Mouse (Mus musculus) embryonic fibroblast, embryonic 13.5 days (primary cell): ENCODE results near the gene AC141477.1. TPM values are rescaled to one million over a fixed set of nuclear protein-coding genes. Genes with fewer than 3 reads are reported as not detected.

ENCODE experiments used
- H3K27ac ChIP-seq: 2 replicates; pipeline ENCODE4 v1.5.1; 2012; ENCODE audit warnings: low read length, control low read depth, inconsistent platforms; ENCODE audit not compliant: insufficient read depth
- H3K4me1 ChIP-seq: 2 replicates; pipeline ENCODE4 v1.6.1; 2011; ENCODE audit warnings: low read length; ENCODE audit not compliant: control insufficient read depth, insufficient read depth
- H3K4me3 ChIP-seq: 2 replicates; pipeline ENCODE4 v1.5.1; 2011; ENCODE audit warnings: mild to moderate bottlenecking, control low read depth, low read length; ENCODE audit not compliant: insufficient read depth
- CTCF ChIP-seq: IDR thresholded peaks from 2 replicates; pipeline ENCODE4 v1.5.1; 2011; ENCODE audit warnings: mild to moderate bottlenecking, control low read depth, low read length, moderate library complexity, borderline replicate concordance; ENCODE audit not compliant: insufficient read depth
- POLR2A ChIP-seq: IDR thresholded peaks from 2 replicates; pipeline ENCODE4 v1.6.1; 2011; ENCODE audit warnings: low read depth, mild to moderate bottlenecking, control low read depth, low read length, moderate library complexity
- polyA plus RNA-seq: library from polyadenylated mRNA; stranded (reverse); fragments of >200 nt; gene quantifications from 2 replicates; pipeline ENCODE4 v1.2.4, GENCODE M21; 2011; ENCODE audit warnings: low read depth; ENCODE audit not compliant: missing spikeins, insufficient read length

Gene AC141477.1
- polyA plus RNA-seq, 1 experiment = 16.2 TPM

- H3K27ac ChIP-seq = no peak overlapping the region
- no peaks in the 10 kb centered on the region for H3K4me1 ChIP-seq
- TF ChIP-seq CTCF = no peak
- no peak for TF ChIP-seq POLR2A
- no peak overlapping the region for H3K4me3 ChIP-seq
Measured at GRCm38 (mm10) chr10:76425674-76426073, 14.6 kb downstream of the AC141477.1 start.

- Histone ChIP-seq H3K4me3 (no peak overlapping the region), H3K27ac (no peak overlapping the region), H3K4me1 (no peaks in the 10 kb centered on the region)
- TF ChIP-seq CTCF (no peak), POLR2A (no peak)
Measured at GRCm38 (mm10) chr10:76416811-76417210, 23.4 kb downstream of the AC141477.1 start.

- no peak overlapping the region for H3K4me3 ChIP-seq
- no peak overlapping the region for H3K27ac ChIP-seq
- TF ChIP-seq POLR2A (no peak), CTCF (no peak)
- H3K4me1 ChIP-seq = no peaks in the 10 kb centered on the region
Measured at GRCm38 (mm10) chr10:76408520-76408919, 31.7 kb downstream of the AC141477.1 start.

GRCm38 (mm10) chr10:76392596-76392995 lies 47.6 kb downstream of the AC141477.1 start:
- no peaks in the 10 kb centered on the region for H3K4me1 ChIP-seq
- no peak overlapping the region for H3K27ac ChIP-seq
- TF ChIP-seq POLR2A (no peak), CTCF (no peak)
- H3K4me3 ChIP-seq = no peak overlapping the region

- TF ChIP-seq CTCF = 0 out of 2 replicates have a peak, but pooled peaks have one; percentile 26
- TF ChIP-seq POLR2A = no peak
- Histone ChIP-seq H3K4me3 (no peak overlapping the region), H3K27ac (no peak overlapping the region), H3K4me1 (no peaks in the 10 kb centered on the region)
Measured at GRCm38 (mm10) chr10:76391786-76392185, 48.5 kb downstream of the AC141477.1 start.

GRCm38 (mm10) chr10:76391166-76391565 lies 49.1 kb downstream of the AC141477.1 start:
- Histone ChIP-seq H3K4me3 (no peak overlapping the region), H3K27ac (no peak overlapping the region), H3K4me1 (no peaks in the 10 kb centered on the region)
- TF ChIP-seq CTCF = no peak
- TF ChIP-seq POLR2A = no peak

Other genes with a start within 250 kb of the AC141477.1 start
- 32.2 and 33.9 TPM in 2 replicates for gene Prmt2, start 202.6 kb downstream of the AC141477.1 start, polyA plus RNA-seq
- 0.35 TPM in 1 of 2 replicates, not detected in the other for gene S100b, start 186.6 kb downstream of the AC141477.1 start, polyA plus RNA-seq
- gene Dip2a, start 95.2 kb downstream of the AC141477.1 start, polyA plus RNA-seq = 28.2 and 30.9 TPM in 2 replicates
- 13.0 and 15.5 TPM in 2 replicates for gene Pcnt, start 2.3 kb upstream of the AC141477.1 start, polyA plus RNA-seq
- not detected in 2 replicates for gene 2610028H24Rik, start 8.6 kb upstream of the AC141477.1 start, polyA plus RNA-seq
- gene Mcm3ap, start 28.5 kb upstream of the AC141477.1 start, polyA plus RNA-seq = 35.0 and 35.4 TPM in 2 replicates
- 1.9 and 2.4 TPM in 2 replicates for gene Ybey, start 28.7 kb upstream of the AC141477.1 start, polyA plus RNA-seq
- gene Lss, start 91.1 kb upstream of the AC141477.1 start, polyA plus RNA-seq = 32.8 and 34.0 TPM in 2 replicates
- not detected in 2 replicates for gene Spatc1l, start 121.8 kb upstream of the AC141477.1 start, polyA plus RNA-seq
- gene Ftcd, start 135.2 kb upstream of the AC141477.1 start, polyA plus RNA-seq = not detected in 2 replicates
- gene Col6a2, start 183.2 kb upstream of the AC141477.1 start, polyA plus RNA-seq = 476 and 628 TPM in 2 replicates